Mouse (Mus musculus) megakaryocyte, adult 5-6 weeks (primary cell): Measurements from ENCODE around the gene Aqp1. TPM values are rescaled to one million over a fixed set of nuclear protein-coding genes. Genes with fewer than 3 reads are reported as not detected.

Source experiments
- total RNA-seq, 2 experiments: library from RNA; stranded (forward) in 1 of 2; stranded (reverse) in 1 of 2; fragments of 153-499, 151-499 nt in 1 of 2; fragments of 221-1000, 200-1000 nt in 1 of 2; gene quantifications; 2 replicates each; pipeline versions ENCODE4 v1.2.3 to v1.2.4; 2015 to 2017

Gene Aqp1
- total RNA-seq, 2 experiments from 2014 or later, result 3.6 to 5.4 TPM

Other genes with a start within 250 kb of the Aqp1 start
- not detected in 2 replicates for gene Crhr2, start 203.4 kb upstream of the Aqp1 start, total RNA-seq (2015)
- not detected in 2 replicates for gene Crhr2, start 203.4 kb upstream of the Aqp1 start, total RNA-seq (2017)
- gene Inmt, start 161.4 kb upstream of the Aqp1 start, total RNA-seq (2015), result not detected in 2 replicates
- gene Inmt, start 161.4 kb upstream of the Aqp1 start, total RNA-seq (2017), result not detected in 2 replicates
- gene Mindy4, start 133.0 kb upstream of the Aqp1 start, total RNA-seq (2015), result 0.27 and 0.54 TPM in 2 replicates
- gene Mindy4, start 133.0 kb upstream of the Aqp1 start, total RNA-seq (2017), result 0.26 and 1.1 TPM in 2 replicates
- not detected in 2 replicates for gene Ghrhr, start 39.9 kb downstream of the Aqp1 start, total RNA-seq (2015)
- gene Ghrhr, start 39.9 kb downstream of the Aqp1 start, total RNA-seq (2017), result not detected in 2 replicates
- 0.25 TPM in 1 of 2 replicates, not detected in the other for gene Adcyap1r1, start 115.5 kb downstream of the Aqp1 start, total RNA-seq (2015)
- gene Adcyap1r1, start 115.5 kb downstream of the Aqp1 start, total RNA-seq (2017), result 0.15 and 0.24 TPM in 2 replicates